Mouse (Mus musculus) T-helper 2 cell (primary cell): ENCODE measurements around the gene Cldn7.

Experiments used
- in situ Hi-C: fragments of 300-600 bp; cut with MboI, MseI; formaldehyde crosslinking; loops from one replicate; pipeline ENCODE4 v1.15.1; 2025; ENCODE audit warnings: high pct_unique_total_duplicates

Gene Cldn7

GRCm38 (mm10) chr11:70012931-70013330, 48.4 kb downstream of the Cldn7 start:
- in situ Hi-C loops = loop anchor here (25.0 kb wide), 1 partner anchor 901 kb away; the partner anchor contains the start of genes 9130213A22Rik and Hes7

GRCm38 (mm10) chr11:70013408-70013807, 48.8 kb downstream of the Cldn7 start:
- in situ Hi-C loops = loop anchor here (25.0 kb wide), 1 partner anchor 901 kb away; the partner anchor contains the start of genes 9130213A22Rik and Hes7

- in situ Hi-C loops = loop anchor here (25.0 kb wide), 1 partner anchor 902 kb away; the partner anchor contains the start of genes 9130213A22Rik and Hes7
Observed at GRCm38 (mm10) chr11:70014051-70014450, 49.5 kb downstream of the Cldn7 start.

GRCm38 (mm10) chr11:70014880-70015558, 50.4 kb downstream of the Cldn7 start, which contains the start of gene Acadvl:
Acadvl (minus strand) TSS chr11:70015411.
- in situ Hi-C loops = loop anchor here (25.0 kb wide), 1 partner anchor 903 kb away; the partner anchor contains the start of genes 9130213A22Rik and Hes7

GRCm38 (mm10) chr11:70015677-70016076, 51.1 kb downstream of the Cldn7 start:
- in situ Hi-C loops = loop anchor here (25.0 kb wide), 1 partner anchor 903 kb away; the partner anchor contains the start of genes 9130213A22Rik and Hes7

GRCm38 (mm10) chr11:70016177-70016576, 51.6 kb downstream of the Cldn7 start:
- in situ Hi-C loops = loop anchor here (25.0 kb wide), 1 partner anchor 904 kb away; the partner anchor contains the start of genes 9130213A22Rik and Hes7

- in situ Hi-C loops = loop anchor here (25.0 kb wide), 1 partner anchor 904 kb away; the partner anchor contains the start of genes 9130213A22Rik and Hes7
Observed at GRCm38 (mm10) chr11:70016669-70017068, 52.1 kb downstream of the Cldn7 start, which contains the start of gene Dlg4. Dlg4 (plus strand) TSS chr11:70016942.

- in situ Hi-C loops = loop anchor here (25.0 kb wide), 1 partner anchor 905 kb away; the partner anchor contains the start of genes 9130213A22Rik and Hes7
Observed at GRCm38 (mm10) chr11:70017199-70017767, 52.7 kb downstream of the Cldn7 start.
